Mouse (Mus musculus) liver, adult 2 months (tissue): ENCODE data around the gene Gm498.

ENCODE experiments used
- CTCF ChIP-seq: fragments of 200-500 bp; IDR thresholded peaks from 2 replicates; pipeline ENCODE4 v1.5.1; 2011; ENCODE audit warnings: low read depth, low read length, control low read depth
- POLR2A ChIP-seq: fragments of 200-500 bp; IDR thresholded peaks from 2 replicates; pipeline ENCODE4 v1.6.1; 2011; ENCODE audit warnings: low read length, control low read depth; ENCODE audit not compliant: insufficient read depth; ENCODE audit errors: extremely low read depth

- TF ChIP-seq CTCF (no peak), POLR2A (no peak)
Observed at GRCm38 (mm10) chr7:143913611-143914010, 47.0 kb downstream of the Gm498 start.
